Mouse (Mus musculus) heart, adult 11 months (tissue): Measurements from ENCODE around the gene 1700017N19Rik.
A peak's percentile ranks its signal among the peaks of the same experiment; 100 is the strongest.
"Not testable (repeated sequence)": the region's sequence is repeated elsewhere in the genome, so short reads cannot be mapped to it uniquely, and the experiment has no call there.

ENCODE experiments used
- DNase-seq: peaks from one replicate; pipeline ENCODE4 v3.0.0; 2022

Gene 1700017N19Rik

GRCm38 (mm10) chr10:100590323-100590722 lies at the start of gene 1700017N19Rik, which contains the start of gene 4930430F08Rik:
Gene 1700017N19Rik, plus strand, starts transcription at chr10:100590484.
Gene 4930430F08Rik, minus strand, starts transcription at chr10:100590423.
- DNase-seq = no peak

GRCm38 (mm10) chr10:100556566-100557175 lies 33.6 kb upstream of the 1700017N19Rik start:
- no peak for DNase-seq

DNA sequence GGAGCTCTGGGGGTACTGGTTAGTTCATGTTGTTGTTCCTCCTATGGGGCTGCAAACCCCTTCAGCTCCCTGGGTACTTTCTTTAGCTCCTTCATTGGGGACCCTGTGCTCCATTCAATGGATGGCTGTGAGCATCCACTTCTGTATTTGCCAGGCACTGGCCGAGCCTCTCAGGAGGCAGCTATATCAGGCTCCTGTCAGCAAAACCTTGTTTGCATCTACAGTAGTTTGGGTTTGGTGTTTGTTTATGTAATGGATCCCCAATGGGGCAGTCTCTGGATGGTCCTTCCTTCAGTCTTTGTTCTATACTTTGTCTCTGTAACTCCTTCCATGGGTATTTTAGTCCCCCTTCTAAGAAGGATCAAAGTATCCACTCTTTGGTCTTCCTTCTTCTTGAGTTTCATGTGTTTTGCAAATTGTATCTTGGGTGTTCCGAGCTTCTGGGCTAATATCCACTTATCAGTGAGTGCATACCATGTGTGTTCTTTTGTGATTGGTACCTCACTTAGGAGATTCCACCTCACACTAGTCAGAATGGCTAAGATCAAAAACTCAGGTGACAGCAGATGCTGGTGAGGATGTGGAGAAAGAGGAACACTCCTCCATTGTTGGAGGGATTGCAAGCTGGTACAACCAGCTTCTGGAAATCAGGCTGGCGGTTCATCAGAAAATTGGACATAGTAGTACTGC lies 29.9 kb upstream of the 1700017N19Rik start:
- DNase-seq = not testable (repeated sequence)

- DNase-seq = no peak
These were observed 26.2 kb upstream of the 1700017N19Rik start for GRCm38 (mm10) chr10:100564112-100564511.

DNA sequence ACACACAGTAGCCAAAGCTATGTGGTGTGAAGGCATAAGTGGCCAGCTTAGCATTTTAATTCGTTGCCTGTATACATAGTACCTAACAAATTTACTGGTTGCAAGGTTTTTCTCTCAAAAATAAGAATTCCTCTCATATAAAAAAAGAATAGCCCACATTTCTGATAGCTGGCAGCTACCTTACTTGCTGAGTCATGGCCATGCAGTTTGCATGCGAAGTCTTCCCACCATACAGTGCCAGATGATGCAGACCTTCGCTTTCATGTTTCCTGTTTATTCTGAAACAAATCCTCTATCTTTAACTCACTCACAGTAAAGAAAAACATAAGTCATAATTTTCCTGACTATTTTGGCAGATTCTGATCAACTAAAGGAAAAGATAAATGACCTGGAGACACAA lies 18.6 kb upstream of the 1700017N19Rik start:
- DNase-seq = no peak

DNA sequence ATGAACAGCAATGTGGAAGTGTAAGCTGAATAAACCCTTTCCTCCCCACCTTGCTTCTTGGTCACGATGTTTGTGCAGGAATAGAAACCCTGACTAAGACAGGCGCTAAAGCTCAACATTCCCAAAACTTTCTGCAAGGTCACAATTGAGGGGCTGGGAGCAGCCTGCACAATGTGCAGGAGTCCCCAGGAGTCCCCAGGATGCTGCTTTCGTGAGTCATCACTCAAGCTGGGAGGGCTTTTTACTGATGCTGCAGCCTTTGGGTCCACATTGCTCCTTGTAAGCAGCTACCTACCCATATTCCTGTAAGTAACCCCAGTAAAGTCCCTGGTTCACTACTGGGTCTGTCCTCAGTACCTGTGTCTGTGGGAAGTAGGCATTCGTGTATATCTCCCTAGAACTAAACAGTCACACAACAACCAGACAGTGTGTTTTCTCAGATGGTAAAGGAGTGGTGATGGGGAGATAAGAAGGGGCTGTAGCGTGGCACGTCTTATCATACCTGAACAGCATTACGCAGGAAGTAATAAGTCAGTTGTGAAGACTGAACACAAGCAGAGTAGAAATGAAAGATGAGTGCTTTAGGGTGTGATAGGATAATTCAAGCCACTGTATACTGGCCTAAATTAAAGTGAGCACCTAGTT lies 15.7 kb upstream of the 1700017N19Rik start:
- no peak for DNase-seq

DNA sequence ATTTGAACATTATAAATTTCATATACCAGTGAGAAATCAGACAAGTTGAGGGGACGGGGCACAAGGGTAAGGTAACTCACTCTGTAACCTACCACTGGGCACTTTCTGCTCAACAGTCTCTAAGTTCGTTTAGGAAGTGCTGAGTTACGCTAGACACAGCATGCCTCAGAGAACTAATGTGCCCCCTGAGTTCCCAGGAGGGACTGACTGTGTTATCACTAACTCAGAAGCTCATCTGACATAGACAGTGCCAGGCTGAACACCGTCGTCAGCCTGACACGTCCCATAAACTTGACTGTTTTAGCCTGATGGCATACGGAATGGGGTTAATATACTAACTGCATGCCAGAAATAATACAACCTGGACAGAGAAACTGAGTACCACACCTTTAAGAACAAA lies 15.0 kb upstream of the 1700017N19Rik start:
- DNase-seq = no peak

- DNase-seq = no peak
These were observed 6.1 kb upstream of the 1700017N19Rik start for GRCm38 (mm10) chr10:100584178-100584577.

DNA sequence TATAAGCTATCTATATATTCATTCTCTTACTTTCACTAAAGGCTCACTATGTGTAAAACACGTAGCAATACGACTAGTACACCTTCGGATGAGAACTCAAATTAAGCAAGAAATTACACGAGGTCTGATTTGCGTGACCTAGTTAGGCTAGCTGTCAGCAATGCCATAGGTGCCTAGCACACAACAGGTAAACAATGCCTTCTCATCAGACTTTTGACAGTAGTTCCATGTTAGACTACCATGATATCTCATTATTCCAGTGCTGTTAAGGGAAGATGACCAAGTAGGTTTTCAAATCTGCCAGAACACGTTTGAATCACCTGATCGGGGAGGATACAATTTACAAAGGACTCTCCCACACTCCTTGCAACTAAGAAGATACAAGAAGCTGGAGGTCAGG lies 1.8 kb upstream of the 1700017N19Rik start:
- no peak for DNase-seq

DNA sequence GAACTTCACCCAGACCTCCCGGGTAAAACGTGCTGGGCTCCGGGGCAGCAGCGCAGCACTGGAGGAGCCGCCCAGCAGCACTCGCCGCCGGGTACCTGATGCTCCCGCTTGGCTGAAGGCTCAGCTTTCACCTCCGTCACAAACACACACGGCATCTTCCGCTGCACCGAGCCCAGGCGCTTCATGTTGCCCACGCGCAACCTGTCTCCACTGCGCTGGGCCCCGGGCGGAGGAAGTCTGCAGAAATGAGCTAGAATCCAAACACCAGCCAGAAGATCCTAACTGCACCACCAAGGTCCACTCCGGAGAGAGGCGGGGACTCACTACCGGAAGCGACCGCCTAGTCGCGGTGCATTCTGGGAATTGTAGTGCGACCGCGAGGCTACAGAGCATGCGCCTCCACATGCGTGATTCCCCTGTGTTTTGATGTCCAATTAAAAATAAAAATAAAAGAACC lies 1.3 kb upstream of the 1700017N19Rik start:
- DNase-seq = peak; percentile 99

GRCm38 (mm10) chr10:100598339-100598738 lies 8.1 kb downstream of the 1700017N19Rik start:
- DNase-seq = no peak

DNA sequence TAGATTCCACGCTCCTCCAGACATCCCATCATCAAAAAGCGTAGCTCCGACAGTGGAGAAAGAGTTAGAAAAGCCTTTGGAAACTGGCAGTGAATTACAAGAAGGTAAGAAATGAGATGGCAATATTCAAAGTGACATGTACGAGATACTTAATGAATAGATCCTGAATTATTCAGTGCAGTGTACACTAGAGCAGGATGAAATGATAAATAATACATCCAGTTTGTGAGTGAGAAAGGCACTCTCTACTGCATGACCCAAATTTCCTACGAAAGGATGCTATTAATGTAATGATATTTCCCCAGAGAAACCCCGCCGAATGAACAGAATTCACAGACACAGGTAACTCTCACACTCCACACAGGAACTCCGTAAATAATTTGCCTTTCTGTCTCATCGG lies 13.2 kb downstream of the 1700017N19Rik start:
- DNase-seq = no peak

DNA sequence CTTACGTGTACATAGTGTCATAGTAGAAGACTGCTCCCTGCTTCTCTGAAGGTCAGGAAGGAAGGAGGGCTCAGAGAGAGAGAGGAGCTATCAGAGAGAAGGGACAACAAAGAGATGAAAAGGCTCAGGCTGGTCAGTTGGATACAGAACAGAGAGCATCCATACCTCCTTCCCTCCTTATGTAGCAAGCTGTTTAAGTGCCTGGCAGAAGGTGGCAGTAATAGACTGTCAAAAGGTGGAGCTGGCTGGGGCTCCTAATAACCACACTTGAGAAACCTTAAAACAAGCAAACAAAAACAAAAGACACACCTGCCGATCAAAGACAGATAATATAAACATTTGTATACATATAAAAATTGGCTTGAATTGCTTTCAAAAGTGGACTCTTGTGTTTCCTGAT lies 14.0 kb downstream of the 1700017N19Rik start:
- no peak for DNase-seq

DNA sequence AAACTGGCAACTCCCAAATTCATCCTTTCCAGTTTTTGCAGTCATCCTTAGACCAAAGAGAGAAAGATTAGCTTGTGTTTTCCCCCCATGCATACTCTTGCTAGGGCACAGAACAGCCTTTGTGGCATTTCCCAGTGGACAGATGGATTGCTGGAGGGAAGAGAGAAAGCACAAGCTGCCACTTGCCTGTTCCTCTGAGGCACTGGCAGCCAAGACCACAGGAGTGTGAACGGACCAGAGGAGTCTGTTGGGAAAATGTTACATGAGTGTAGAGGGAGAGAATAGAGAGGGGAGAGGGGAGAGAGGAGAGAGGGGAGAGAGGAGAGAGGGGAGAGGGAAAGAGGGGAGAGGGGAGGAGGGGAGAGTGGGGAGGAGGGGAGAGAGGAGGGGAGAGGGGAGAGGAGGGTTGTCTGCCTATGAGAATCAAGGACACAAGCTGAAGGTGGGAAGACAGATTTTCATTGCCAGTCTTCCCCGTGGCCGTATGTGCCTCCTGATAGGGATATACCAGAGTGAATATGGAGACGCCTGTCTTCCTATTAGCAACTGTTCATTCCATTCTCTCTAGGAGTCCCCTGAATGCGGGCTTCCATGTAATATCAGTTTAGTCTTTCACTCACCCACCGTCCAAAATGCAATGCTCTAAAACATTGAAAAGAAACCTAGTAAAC lies 27.1 kb downstream of the 1700017N19Rik start:
- DNase-seq = no peak

- DNase-seq = no peak
These were observed 29.2 kb downstream of the 1700017N19Rik start for GRCm38 (mm10) chr10:100619474-100619873.

DNA sequence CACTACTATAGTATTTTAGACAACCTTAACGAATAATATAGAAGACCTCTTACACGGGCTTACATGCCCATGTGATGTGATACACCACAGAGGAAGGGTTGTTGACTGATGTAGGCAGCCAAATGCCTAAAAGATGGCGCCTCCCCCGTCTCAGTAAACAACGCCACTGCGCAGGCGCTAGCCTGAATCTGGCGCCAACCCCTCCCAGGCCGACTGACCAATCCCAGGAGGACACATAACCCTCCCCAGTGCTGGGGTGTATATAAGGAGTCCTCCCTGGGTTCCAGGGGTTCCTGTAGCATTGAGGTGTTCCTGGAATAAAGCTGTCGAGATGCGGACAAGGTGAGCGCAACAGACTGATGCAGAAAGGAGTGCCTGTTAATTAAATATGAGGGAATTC lies 29.8 kb downstream of the 1700017N19Rik start:
- no peak for DNase-seq

GRCm38 (mm10) chr10:100622494-100622893 lies 32.2 kb downstream of the 1700017N19Rik start:
- DNase-seq = no peak

- DNase-seq = no peak
These were observed 39.6 kb downstream of the 1700017N19Rik start for GRCm38 (mm10) chr10:100629762-100630438.

DNA sequence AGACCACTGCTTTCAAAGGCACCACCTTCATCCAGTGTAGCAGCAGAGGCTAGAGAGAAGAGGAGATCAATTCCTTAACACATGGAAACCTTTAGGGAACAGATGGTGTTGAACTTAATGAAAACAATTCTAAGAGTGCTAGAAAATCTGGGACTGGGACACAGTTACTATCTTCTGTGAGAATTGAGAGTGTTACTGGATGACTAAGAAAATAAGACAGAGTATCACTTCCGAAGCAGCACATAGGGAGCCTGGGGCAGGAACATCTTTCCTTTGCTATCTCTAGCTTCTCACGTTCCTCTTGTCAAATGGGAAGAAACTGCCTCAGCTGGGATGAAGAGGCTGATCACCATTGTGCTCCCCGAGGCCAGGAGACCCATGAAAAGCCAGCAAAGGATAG lies 52.6 kb downstream of the 1700017N19Rik start:
- no peak for DNase-seq

DNA sequence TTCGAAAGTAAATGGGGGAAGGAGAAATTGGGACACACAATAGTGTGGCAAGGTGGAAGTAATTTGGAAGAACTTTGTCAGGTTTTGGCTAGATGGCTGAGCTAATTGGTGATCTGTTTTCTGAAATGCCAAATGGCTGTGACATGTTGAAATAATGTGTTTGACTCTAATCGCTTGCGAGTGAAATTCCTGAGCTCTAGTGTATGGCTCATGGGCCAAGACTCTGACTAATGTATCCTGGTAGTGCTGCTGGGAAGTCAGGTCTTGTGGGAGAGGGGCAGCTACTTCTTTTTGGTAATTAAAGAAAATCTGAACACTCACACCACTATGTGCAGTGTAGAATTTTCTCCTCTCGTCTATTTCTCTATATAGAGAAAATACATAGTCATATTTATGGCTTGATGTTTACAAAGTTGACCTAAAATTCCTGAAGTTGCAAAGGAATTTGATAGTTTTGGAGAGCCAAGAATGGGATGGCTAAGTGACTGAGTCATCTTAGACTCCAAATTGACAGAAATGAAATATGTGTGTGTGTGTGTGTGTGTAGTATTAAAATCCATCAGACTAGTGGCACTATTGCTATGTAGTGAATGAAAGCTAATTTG lies 55.1 kb downstream of the 1700017N19Rik start:
- DNase-seq = no peak

DNA sequence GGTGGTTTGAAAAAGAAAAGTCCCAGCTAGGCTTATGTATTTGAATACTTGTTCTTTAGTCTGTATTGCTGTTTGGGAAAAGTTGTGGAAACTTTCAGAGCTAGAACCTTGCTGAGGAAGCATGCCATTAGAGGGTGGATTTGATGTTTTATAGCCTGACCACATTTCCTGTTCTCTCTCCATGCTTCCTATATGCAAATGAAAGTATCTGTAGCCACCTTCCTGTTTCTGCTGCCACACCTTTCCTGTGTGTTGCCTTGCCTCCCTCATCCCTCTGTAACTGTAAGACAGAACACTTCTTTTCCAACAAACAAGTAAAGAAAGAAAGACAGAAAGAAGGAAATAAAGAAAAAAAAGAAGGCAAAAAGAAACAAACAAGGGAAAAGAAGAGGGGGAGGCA lies 63.9 kb downstream of the 1700017N19Rik start:
- DNase-seq = no peak

GRCm38 (mm10) chr10:100661970-100662590 lies 71.8 kb downstream of the 1700017N19Rik start:
- DNase-seq = no peak
